Mouse (Mus musculus) testis, adult 2 months (tissue): ENCODE measurements around the gene Prkab1. TPM values are rescaled to one million over a fixed set of nuclear protein-coding genes. Genes with fewer than 3 reads are reported as not detected.

Experiments
- H3K27ac ChIP-seq: fragments of 200-500 bp; 2 replicates; pipeline ENCODE4 v1.5.1; 2012; ENCODE audit warnings: low read depth, low read length; ENCODE audit not compliant: control insufficient read depth, insufficient read depth
- H3K27me3 ChIP-seq: fragments of 200-500 bp; 2 replicates; pipeline ENCODE4 v1.6.1; 2012; ENCODE audit warnings: mild to moderate bottlenecking, low read length, moderate library complexity; ENCODE audit not compliant: control insufficient read depth, insufficient read depth
- H3K36me3 ChIP-seq: fragments of 200-500 bp; 2 replicates; pipeline ENCODE4 v1.6.1; 2012; ENCODE audit warnings: mild to moderate bottlenecking, low read length; ENCODE audit not compliant: control insufficient read depth, insufficient read depth
- H3K4me1 ChIP-seq: fragments of 200-500 bp; 2 replicates; pipeline ENCODE4 v1.6.1; 2012; ENCODE audit warnings: low read length; ENCODE audit not compliant: control insufficient read depth, insufficient read depth
- H3K4me3 ChIP-seq: fragments of 200-500 bp; 2 replicates; pipeline ENCODE4 v1.5.1; 2012; ENCODE audit warnings: low read depth, mild to moderate bottlenecking, low read length, moderate library complexity, mixed read lengths; ENCODE audit not compliant: control insufficient read depth
- CTCF ChIP-seq: fragments of 200-500 bp; IDR thresholded peaks from 2 replicates; pipeline ENCODE4 v1.5.1; 2012; ENCODE audit warnings: low read depth, mild to moderate bottlenecking, inconsistent platforms, low read length, moderate library complexity; ENCODE audit not compliant: control insufficient read depth, insufficient read depth, insufficient replicate concordance
- POLR2A ChIP-seq: fragments of 200-500 bp; IDR thresholded peaks from 2 replicates; pipeline ENCODE4 v1.6.1; 2012; ENCODE audit warnings: low read depth, mild to moderate bottlenecking, inconsistent platforms, low read length, moderate library complexity; ENCODE audit not compliant: control insufficient read depth
- polyA plus RNA-seq: library from polyadenylated mRNA; depleted of rRNA; stranded (reverse); fragments of >200 nt; gene quantifications from 2 replicates; pipeline ENCODE4 v1.2.3, GENCODE M21; 2012

The Prkab1 gene
- polyA plus RNA-seq, 1 experiment: 10.5 TPM

GRCm38 (mm10) chr5:116018784-116019183 lies 5.5 kb downstream of the Prkab1 start:
- no peak for TF ChIP-seq CTCF
- TF ChIP-seq POLR2A: no peak
- no peaks in the 10 kb centered on the region for H3K36me3 ChIP-seq
- H3K27me3 ChIP-seq: no peaks in the 10 kb centered on the region
- H3K27ac ChIP-seq: no peak overlapping the region
- H3K4me1 ChIP-seq: peaks cover 12% of the 10 kb centered on the region
- no peak overlapping the region for H3K4me3 ChIP-seq

- Histone ChIP-seq H3K36me3 (no peaks in the 10 kb centered on the region), H3K27me3 (no peaks in the 10 kb centered on the region)
- TF ChIP-seq CTCF (no peak), POLR2A (no peak)
Observed at GRCm38 (mm10) chr5:116018196-116018595, 6.1 kb downstream of the Prkab1 start.

DNA sequence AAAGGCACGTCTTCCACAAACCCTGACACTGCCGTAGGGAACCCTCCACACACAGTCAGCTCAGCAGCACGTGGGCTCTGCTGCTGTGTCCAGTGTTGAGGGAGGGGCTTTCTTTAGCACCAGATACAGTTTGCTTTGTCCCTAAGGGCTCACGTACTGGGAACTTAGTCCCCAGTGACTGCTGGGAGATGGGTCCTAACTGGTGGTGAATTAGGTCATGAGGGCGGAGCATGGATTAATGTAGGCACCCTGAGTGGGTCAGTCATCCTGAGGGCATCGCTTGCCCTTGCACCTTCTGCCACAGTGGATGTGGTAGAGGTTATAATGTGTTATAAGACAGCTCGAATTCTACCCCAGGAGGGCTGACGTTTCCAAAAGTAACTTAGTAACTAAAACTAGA lies 6.9 kb downstream of the Prkab1 start:
- TF ChIP-seq CTCF (no peak), POLR2A (no peak)
- Histone ChIP-seq H3K36me3 (no peaks in the 10 kb centered on the region), H3K4me3 (no peak overlapping the region)

More at GRCm38 (mm10) chr5:116018196-116018595, 6.1 kb downstream of the Prkab1 start:
- Histone ChIP-seq H3K27ac (no peak overlapping the region), H3K4me3 (no peak overlapping the region), H3K4me1 (peaks cover 6% of the 10 kb centered on the region; the same call in 1 of the 2 replicates)

GRCm38 (mm10) chr5:116016542-116016941 lies 7.8 kb downstream of the Prkab1 start:
- Histone ChIP-seq H3K4me1 (peaks cover 5% of the 10 kb centered on the region; the same call in 1 of the 2 replicates), H3K27me3 (no peaks in the 10 kb centered on the region), H3K36me3 (no peaks in the 10 kb centered on the region), H3K4me3 (no peak overlapping the region), H3K27ac (no peak overlapping the region)
- TF ChIP-seq CTCF: no peak

More for the DNA sequence above, 6.9 kb downstream of the Prkab1 start:
- Histone ChIP-seq H3K27me3 (no peaks in the 10 kb centered on the region), H3K27ac (no peak overlapping the region), H3K4me1 (peaks cover 5% of the 10 kb centered on the region; the same call in 1 of the 2 replicates)

DNA sequence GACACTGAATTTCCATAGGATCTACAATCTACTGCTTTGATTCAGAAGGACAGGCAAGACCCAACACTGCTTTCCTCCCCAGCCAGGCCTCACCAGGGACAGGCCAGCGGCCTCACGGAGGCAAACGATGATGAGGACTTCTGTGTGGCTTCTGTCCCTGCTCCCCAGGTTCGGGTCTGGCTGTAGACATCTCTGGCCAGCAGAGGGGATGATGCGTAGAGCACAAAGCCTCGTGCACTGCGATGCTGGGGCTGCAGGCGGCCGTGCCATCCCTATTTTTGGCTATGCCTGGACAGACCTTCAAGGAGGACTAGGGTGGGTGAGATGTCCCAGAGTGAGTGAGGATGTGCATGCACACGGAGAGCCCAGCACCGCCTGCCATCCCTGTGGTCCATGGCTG lies 10.1 kb downstream of the Prkab1 start:
- no peaks in the 10 kb centered on the region for H3K36me3 ChIP-seq
- no peak for TF ChIP-seq CTCF
- TF ChIP-seq POLR2A: no peak

GRCm38 (mm10) chr5:116013821-116014220 lies 10.5 kb downstream of the Prkab1 start:
- TF ChIP-seq CTCF (no peak), POLR2A (no peak)
- H3K4me1 ChIP-seq: peaks cover 5% of the 10 kb centered on the region; the same call in 1 of the 2 replicates
- H3K27ac ChIP-seq: no peak overlapping the region
- no peaks in the 10 kb centered on the region for H3K36me3 ChIP-seq
- no peak overlapping the region for H3K4me3 ChIP-seq
- H3K27me3 ChIP-seq: no peaks in the 10 kb centered on the region

More for the DNA sequence above, 10.1 kb downstream of the Prkab1 start:
- Histone ChIP-seq H3K4me1 (peaks cover 5% of the 10 kb centered on the region; the same call in 1 of the 2 replicates), H3K27me3 (no peaks in the 10 kb centered on the region), H3K27ac (no peak overlapping the region), H3K4me3 (no peak overlapping the region)

GRCm38 (mm10) chr5:116012503-116012902 lies 11.8 kb downstream of the Prkab1 start:
- no peak overlapping the region for H3K4me3 ChIP-seq
- H3K4me1 ChIP-seq: peaks cover 8% of the 10 kb centered on the region; the same call in 1 of the 2 replicates
- H3K27ac ChIP-seq: no peak overlapping the region
- TF ChIP-seq CTCF (no peak), POLR2A (no peak)
- H3K27me3 ChIP-seq: no peaks in the 10 kb centered on the region
- no peaks in the 10 kb centered on the region; the same call in 1 of the 2 replicates for H3K36me3 ChIP-seq
